Mouse (Mus musculus) MEL (cell line): ENCODE data around the gene Nrxn2. TPM values are rescaled to one million over a fixed set of nuclear protein-coding genes. Genes with fewer than 3 reads are reported as not detected.

Source experiments
- DNase-seq: peaks from one replicate; pipeline ENCODE4 v3.0.0; 2011; ENCODE audit warnings: low read depth, low spot score
- H3K27ac ChIP-seq: 2 replicates; pipeline ENCODE4 v1.5.1; 2012; ENCODE audit warnings: low read depth, mild to moderate bottlenecking, control low read depth, low read length, moderate library complexity; ENCODE audit not compliant: control insufficient read depth
- H3K27me3 ChIP-seq, 2 experiments: fragments of 150-350 bp in 1 of 2; sonication (generic) in 1 of 2; 2 replicates each; pipeline ENCODE4 v1.6.1; 2012; ENCODE audit warnings: low read length in 2 of 2, mild to moderate bottlenecking in 2 of 2, improper control_type of control experiment in 1 of 2, moderate library complexity in 1 of 2; ENCODE audit not compliant: insufficient read depth in 2 of 2, control insufficient read depth in 1 of 2
- H3K36me3 ChIP-seq, 2 experiments: 2 replicates each; pipeline ENCODE4 v1.6.1; 2012 to 2014; ENCODE audit warnings: low read length in 2 of 2, improper control_type of control experiment in 1 of 2, inconsistent platforms in 1 of 2, mild to moderate bottlenecking in 1 of 2; ENCODE audit not compliant: insufficient read depth in 2 of 2, control insufficient read depth in 1 of 2
- H3K4me1 ChIP-seq, 2 experiments: fragments of 150-350 bp in 1 of 2; sonication (generic) in 1 of 2; 2 replicates each; pipeline ENCODE4 v1.6.1; 2012; ENCODE audit warnings: low read length in 2 of 2, improper control_type of control experiment in 1 of 2, mild to moderate bottlenecking in 1 of 2; ENCODE audit not compliant: insufficient read depth in 2 of 2, control insufficient read depth in 1 of 2
- H3K4me3 ChIP-seq, 2 experiments: fragments of 150-350 bp in 1 of 2; sonication (generic) in 1 of 2; 2 replicates each; pipeline ENCODE4 v1.5.1; 2012; ENCODE audit warnings: low read depth in 2 of 2, low read length in 2 of 2, mild to moderate bottlenecking in 2 of 2, moderate library complexity in 2 of 2, control low read depth in 1 of 2, improper control_type of control experiment in 1 of 2; ENCODE audit not compliant: control insufficient read depth in 1 of 2, insufficient read depth in 1 of 2
- H3K79me2 ChIP-seq: 2 replicates; pipeline ENCODE4 v1.6.1; 2012; ENCODE audit warnings: mild to moderate bottlenecking, low read length, moderate library complexity; ENCODE audit not compliant: control insufficient read depth, poor library complexity, insufficient read depth
- H3K9ac ChIP-seq: 2 replicates; pipeline ENCODE4 v1.6.1; 2012; ENCODE audit warnings: low read depth, mild to moderate bottlenecking, control low read depth, low read length, moderate library complexity; ENCODE audit not compliant: control insufficient read depth, poor library complexity, severe bottlenecking
- H3K9me3 ChIP-seq: fragments of 150-350 bp; sonication (generic); replicated peaks from 2 replicates; pipeline ENCODE4 v1.6.1; 2012; ENCODE audit warnings: mild to moderate bottlenecking, low read length, improper control_type of control experiment, moderate library complexity; ENCODE audit not compliant: insufficient read depth
- ELF1 ChIP-seq: IDR thresholded peaks from 2 replicates; pipeline ENCODE4 v1.6.1; 2014; ENCODE audit warnings: low read depth, mild to moderate bottlenecking, inconsistent platforms, low read length, improper control_type of control experiment, moderate library complexity
- MAFK ChIP-seq: IDR thresholded peaks from 2 replicates; pipeline ENCODE4 v1.6.1; 2011; ENCODE audit warnings: low read depth, mild to moderate bottlenecking, low read length, improper control_type of control experiment, borderline replicate concordance
- MAX ChIP-seq: IDR thresholded peaks from 2 replicates; pipeline ENCODE4 v1.6.1; 2011; ENCODE audit warnings: low read length, improper control_type of control experiment
- MYC ChIP-seq: IDR thresholded peaks from 2 replicates; pipeline ENCODE4 v1.6.1; 2011; ENCODE audit warnings: low read depth, mild to moderate bottlenecking, low read length, improper control_type of control experiment, moderate library complexity
- NRF1 ChIP-seq: IDR thresholded peaks from 2 replicates; pipeline ENCODE4 v1.6.1; 2014; ENCODE audit warnings: low read depth, mild to moderate bottlenecking, inconsistent platforms, low read length, improper control_type of control experiment, moderate library complexity; ENCODE audit not compliant: poor library complexity, insufficient read depth, severe bottlenecking
- SMC3 ChIP-seq: IDR thresholded peaks from 2 replicates; pipeline ENCODE4 v1.6.1; 2011; ENCODE audit warnings: low read depth, low read length, improper control_type of control experiment
- UBTF ChIP-seq: IDR thresholded peaks from 2 replicates; pipeline ENCODE4 v1.6.1; 2012; ENCODE audit warnings: low read depth, mild to moderate bottlenecking, inconsistent platforms, low read length, improper control_type of control experiment, moderate library complexity, borderline replicate concordance; ENCODE audit not compliant: insufficient read depth
- USF2 ChIP-seq, 2 experiments: IDR thresholded peaks; 2 replicates each; pipeline ENCODE4 v1.6.1; 2011 to 2012; ENCODE audit warnings: improper control_type of control experiment in 2 of 2, low read length in 2 of 2, borderline replicate concordance in 1 of 2, inconsistent platforms in 1 of 2, low read depth in 1 of 2, mild to moderate bottlenecking in 1 of 2; ENCODE audit not compliant: insufficient read depth in 1 of 2
- ZC3H11A ChIP-seq: IDR thresholded peaks from 2 replicates; pipeline ENCODE4 v1.6.1; 2012; ENCODE audit warnings: low read depth, mild to moderate bottlenecking, inconsistent platforms, low read length, improper control_type of control experiment
- ZKSCAN1 ChIP-seq: IDR thresholded peaks from 2 replicates; pipeline ENCODE4 v1.6.1; 2012; ENCODE audit warnings: low read depth, mild to moderate bottlenecking, inconsistent platforms, low read length, improper control_type of control experiment, moderate library complexity
- ZMIZ1 ChIP-seq: IDR thresholded peaks from 2 replicates; pipeline ENCODE4 v1.6.1; 2012; ENCODE audit warnings: low read depth, mild to moderate bottlenecking, inconsistent platforms, low read length, improper control_type of control experiment, moderate library complexity
- polyA plus RNA-seq, 2 experiments: library from polyadenylated mRNA; stranded (reverse) in 1 of 2; unstranded in 1 of 2; fragments of >175 nt in 1 of 2; fragments of >200 nt in 1 of 2; gene quantifications; 2 replicates each; pipeline versions ENCODE4 v1.2.1 to v1.2.4; 2012; ENCODE audit warnings: low replicate concordance in 2 of 2, low read depth in 1 of 2; ENCODE audit not compliant: insufficient read length in 2 of 2, insufficient read depth in 1 of 2, missing spikeins in 1 of 2
- total RNA-seq: library from RNA; depleted of rRNA; stranded (reverse); fragments of 300-350 nt; gene quantifications from 2 replicates; pipeline ENCODE4 v1.2.3, GENCODE M21; 2012

Nrxn2 gene
- total and polyA plus RNA-seq, 3 experiments: 0.39 to 0.42 TPM; not detected in 1

GRCm38 (mm10) chr19:6493219-6493618 is 74.7 kb downstream of the Nrxn2 start:
- no peak overlapping the region for H3K4me3 ChIP-seq
- no peak overlapping the region for H3K27ac ChIP-seq
- no peak for DNase-seq
- H3K36me3 ChIP-seq: no peaks in the 10 kb centered on the region
- peaks cover 0 to 4% of the 10 kb centered on the region in 2 experiments; a peak in 2 of 4 replicates for H3K27me3 ChIP-seq
- no peaks in the 10 kb centered on the region for H3K79me2 ChIP-seq
- H3K9ac ChIP-seq: no peak overlapping the region
- no peak for TF ChIP-seq ZC3H11A
- no peak for TF ChIP-seq MAFK
- H3K4me1 ChIP-seq: no peaks in the 10 kb centered on the region
- no peaks in the 10 kb centered on the region for H3K9me3 ChIP-seq

DNA sequence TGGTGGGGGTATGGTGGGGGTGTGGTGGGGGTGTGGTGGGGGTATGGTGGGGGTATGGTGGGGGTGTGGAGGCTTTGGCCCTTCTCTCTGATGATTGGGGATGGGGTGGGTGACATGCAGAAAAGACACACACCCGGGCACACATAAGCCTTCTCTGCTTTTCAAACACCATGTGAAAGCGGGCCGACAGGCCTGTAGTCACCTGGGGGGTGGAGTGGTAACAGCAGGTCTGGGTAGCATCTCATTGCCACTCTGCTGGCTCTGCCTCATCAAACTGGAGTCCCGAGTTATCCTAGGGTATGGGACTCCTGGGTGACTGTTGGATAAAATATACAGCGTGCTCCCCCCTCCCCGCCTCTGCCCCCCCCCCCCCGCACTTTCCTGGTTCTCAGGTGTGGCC is 75.5 kb downstream of the Nrxn2 start:
- no peak for DNase-seq
- H3K9ac ChIP-seq: no peak overlapping the region
- H3K9me3 ChIP-seq: no peaks in the 10 kb centered on the region
- H3K4me3 ChIP-seq: no peak overlapping the region
- H3K79me2 ChIP-seq: no peaks in the 10 kb centered on the region
- peaks cover 0 to 4% of the 10 kb centered on the region in 2 experiments; a peak in 2 of 4 replicates for H3K27me3 ChIP-seq
- H3K4me1 ChIP-seq: no peaks in the 10 kb centered on the region
- H3K36me3 ChIP-seq: no peaks in the 10 kb centered on the region
- TF ChIP-seq ZKSCAN1 (no peak), UBTF (no peak), MAX (no peak), SMC3 (no peak), ELF1 (no peak), NRF1 (no peak)
- H3K27ac ChIP-seq: no peak overlapping the region

GRCm38 (mm10) chr19:6494504-6495170 is 76.1 kb downstream of the Nrxn2 start:
- H3K4me1 ChIP-seq: no peaks in the 10 kb centered on the region
- H3K9me3 ChIP-seq: no peaks in the 10 kb centered on the region
- H3K36me3 ChIP-seq: no peaks in the 10 kb centered on the region
- DNase-seq: no peak
- no peaks in the 10 kb centered on the region for H3K79me2 ChIP-seq
- no peak overlapping the region for H3K4me3 ChIP-seq
- peaks cover 0 to 4% of the 10 kb centered on the region in 2 experiments; a peak in 2 of 4 replicates for H3K27me3 ChIP-seq
- no peak overlapping the region for H3K9ac ChIP-seq
- no peak for TF ChIP-seq ZMIZ1
- TF ChIP-seq USF2 (IDR thresholded peaks at IDR 0.05; ENCODE audit: borderline replicate concordance in 1 of 2, insufficient read depth in 1 of 2, low read depth in 1 of 2, low read length in 2 of 2): no peak
- no peak for TF ChIP-seq MYC
- no peak overlapping the region for H3K27ac ChIP-seq
